Mouse (Mus musculus): ENCODE results near the gene Abhd2.

- TF ChIP-seq POLR2A (IDR thresholded peaks at IDR 0.05; ENCODE audit: low read depth, low read length): no peak
- no peak for TF ChIP-seq CTCF (IDR thresholded peaks at IDR 0.05; ENCODE audit: extremely low read depth, insufficient read depth, insufficient read length, insufficient replicate concordance)
Measured at GRCm38 (mm10) chr7:79308455-79309030, 35.5 kb downstream of the Abhd2 start.

Data from spleen, adult 2 months (tissue).